Mouse (Mus musculus) forebrain, embryonic 10.5 days (tissue): ENCODE results near the gene Gm21637. TPM values are rescaled to one million over a fixed set of nuclear protein-coding genes. Genes with fewer than 3 reads are reported as not detected.
"Not testable (repeated sequence)": the region's sequence is repeated elsewhere in the genome, so short reads cannot be mapped to it uniquely, and the experiment has no call there.

Experiments
- DNase-seq: peaks from one replicate; pipeline ENCODE4 v3.0.0-alpha.2; 2017; ENCODE audit warnings: low spot score; ENCODE audit errors: extremely low spot score
- H3K27ac ChIP-seq: fragments of 300-500 bp; sonication (generic); 2 replicates; pipeline ENCODE4 v1.5.1; 2016; ENCODE audit warnings: mild to moderate bottlenecking
- H3K27me3 ChIP-seq: fragments of 300-500 bp; sonication (generic); 2 replicates; pipeline ENCODE4 v1.6.1; 2016; ENCODE audit warnings: mild to moderate bottlenecking; ENCODE audit not compliant: poor library complexity, severe bottlenecking
- H3K36me3 ChIP-seq: fragments of 300-500 bp; sonication (generic); replicated peaks from 2 replicates; pipeline ENCODE4 v1.6.1; 2016; ENCODE audit warnings: mild to moderate bottlenecking, moderate library complexity
- H3K4me1 ChIP-seq: fragments of 300-500 bp; sonication (generic); 2 replicates; pipeline ENCODE4 v1.6.1; 2016
- H3K4me3 ChIP-seq: fragments of 300-500 bp; sonication (generic); 2 replicates; pipeline ENCODE4 v1.5.1; 2016; ENCODE audit warnings: mild to moderate bottlenecking, moderate library complexity
- H3K9me3 ChIP-seq: fragments of 300-500 bp; sonication (generic); 2 replicates; pipeline ENCODE4 v1.6.1; 2016; ENCODE audit warnings: mild to moderate bottlenecking, moderate library complexity
- WGBS: fragments of 180-500 bp; shearing (Covaris S2); methylation state at CpG from one replicate; pipeline ENCODE4 v1.1.7; 2016; 5-methylcytosine and 5-hydroxymethylcytosine counted together
- polyA plus RNA-seq: library from polyadenylated mRNA; unstranded; fragments of >200 nt; fragmentation: Nextera tagmentation; extraction: Ambion mirVana; gene quantifications from 2 replicates; pipeline ENCODE4 v1.2.1, GENCODE M21; 2016

Gene Gm21637
- not detected in 2 replicates for polyA plus RNA-seq

- WGBS: no CpG with 5 or more reads among the region's 1 CpGs
- H3K4me1 ChIP-seq, H3K36me3 ChIP-seq: not testable (repeated sequence)
These were observed at the start of gene Gm21637 for GRCm38 (mm10) chrX:31961744-31962143. Gene Gm21637, plus strand, starts transcription at chrX:31962044.

More at GRCm38 (mm10) chrX:31961744-31962143, at the start of gene Gm21637:
- DNase-seq, H3K27ac ChIP-seq, H3K27me3 ChIP-seq, H3K9me3 ChIP-seq, H3K4me3 ChIP-seq: not testable (repeated sequence)

Other genes starting within 250 kb of the Gm21637 start
- gene Btbd35f25, start 244.9 kb upstream of the Gm21637 start, polyA plus RNA-seq: not detected in 2 replicates
- gene Btbd35f22, start 85.8 kb downstream of the Gm21637 start, polyA plus RNA-seq: not detected in 2 replicates